Mouse (Mus musculus): ENCODE data around the gene Ankrd54. TPM values are rescaled to one million over a fixed set of nuclear protein-coding genes. Genes with fewer than 3 reads are reported as not detected.

The Ankrd54 gene
- 58.3 and 72.3 TPM in 2 replicates for polyA plus RNA-seq (2012; rRNA removed)
- 44.4 and 54.3 TPM in 2 replicates for polyA plus RNA-seq (2014; fragmentation: Nextera tagmentation; extraction: Ambion mirVana)

- ATAC-seq (ENCODE audit: low FRiP score, low read depth) (peak; percentile 100), DNase-seq (ENCODE audit: low spot score) (peak; percentile 100)
- Histone ChIP-seq H3K4me3 (replicated peaks; ENCODE audit: low read length) (peak within 1 kb of the TSS; percentile 80), H3K27ac (replicated peaks; ENCODE audit: low read depth, low read length) (peak within 1 kb of the TSS; percentile 74), H3K9ac (ENCODE audit: low read depth, low read length, severe bottlenecking) (peak within 1 kb of the TSS; percentile 70), H3K4me1 (ENCODE audit: control insufficient read depth, insufficient read depth, low read length) (peaks cover 15% of the 10 kb centered on the region), H3K36me3 (ENCODE audit: control insufficient read depth, insufficient read depth, low read length) (peaks cover 34% of the 10 kb centered on the region), H3K27me3 (ENCODE audit: control insufficient read depth, insufficient read depth, low read length) (no peaks in the 10 kb centered on the region), H3K4me2 (replicated peaks; ENCODE audit: low read depth, low read length, severe bottlenecking) (peak within 1 kb of the TSS; percentile 72), H3K9me3 (ENCODE audit: control insufficient read depth, low read length) (no peaks in the 10 kb centered on the region)
- TF ChIP-seq POLR2A (IDR thresholded peaks at IDR 0.05; ENCODE audit: borderline replicate concordance, extremely low read depth, insufficient read depth, insufficient read length), result no peak
- 0% methylated on average over 46 of the region's 80 CpGs for WGBS
Observed at GRCm38 (mm10) chr15:79062376-79063159, at the start of gene Ankrd54. TSS of gene Ankrd54 (minus strand) at chr15:79062893.

- no peak for TF ChIP-seq POLR2A (IDR thresholded peaks at IDR 0.05; ENCODE audit: borderline replicate concordance, extremely low read depth, insufficient read depth, insufficient read length)
- H3K4me1 ChIP-seq (ENCODE audit: control insufficient read depth, insufficient read depth, low read length), result peaks cover 20% of the 10 kb centered on the region
- H3K4me3 ChIP-seq (replicated peaks; ENCODE audit: low read length), result no peak overlapping the region
- 81% methylated on average over 4 of the region's 4 CpGs for WGBS
- H3K9me3 ChIP-seq (ENCODE audit: control insufficient read depth, low read length), result no peaks in the 10 kb centered on the region
- ATAC-seq (ENCODE audit: low FRiP score, low read depth) (no peak), DNase-seq (ENCODE audit: low spot score) (no peak)
- no peak overlapping the region for H3K9ac ChIP-seq (ENCODE audit: low read depth, low read length, severe bottlenecking)
- H3K27ac ChIP-seq (replicated peaks; ENCODE audit: low read depth, low read length), result no peak overlapping the region
- peaks cover 27% of the 10 kb centered on the region for H3K36me3 ChIP-seq (ENCODE audit: control insufficient read depth, insufficient read depth, low read length)
- H3K27me3 ChIP-seq (ENCODE audit: control insufficient read depth, insufficient read depth, low read length), result no peaks in the 10 kb centered on the region
- no peak overlapping the region for H3K4me2 ChIP-seq (replicated peaks; ENCODE audit: low read depth, low read length, severe bottlenecking)
Observed at GRCm38 (mm10) chr15:79111774-79112173, 49.1 kb upstream of the Ankrd54 start.

- H3K4me1 ChIP-seq (ENCODE audit: control insufficient read depth, insufficient read depth, low read length), result peaks cover 20% of the 10 kb centered on the region
- 51% methylated on average over 2 of the region's 2 CpGs for WGBS
- no peak for TF ChIP-seq POLR2A (IDR thresholded peaks at IDR 0.05; ENCODE audit: borderline replicate concordance, extremely low read depth, insufficient read depth, insufficient read length)
- DNase-seq (ENCODE audit: low spot score), result no peak
- H3K36me3 ChIP-seq (ENCODE audit: control insufficient read depth, insufficient read depth, low read length), result peaks cover 20% of the 10 kb centered on the region
- H3K27me3 ChIP-seq (ENCODE audit: control insufficient read depth, insufficient read depth, low read length), result no peaks in the 10 kb centered on the region
- peak overlapping the region; percentile 95 for H3K4me2 ChIP-seq (replicated peaks; ENCODE audit: low read depth, low read length, severe bottlenecking)
- H3K9ac ChIP-seq (ENCODE audit: low read depth, low read length, severe bottlenecking), result 0 out of 2 replicates have a peak overlapping the region, but pooled peaks have one; percentile 89
- peak overlapping the region; percentile 93 for H3K4me3 ChIP-seq (replicated peaks; ENCODE audit: low read length)
- no peaks in the 10 kb centered on the region for H3K9me3 ChIP-seq (ENCODE audit: control insufficient read depth, low read length)
- H3K27ac ChIP-seq (replicated peaks; ENCODE audit: low read depth, low read length), result no peak overlapping the region
- ATAC-seq (ENCODE audit: low FRiP score, low read depth), result no peak
Observed at GRCm38 (mm10) chr15:79110528-79110927, 47.8 kb upstream of the Ankrd54 start.

DNA sequence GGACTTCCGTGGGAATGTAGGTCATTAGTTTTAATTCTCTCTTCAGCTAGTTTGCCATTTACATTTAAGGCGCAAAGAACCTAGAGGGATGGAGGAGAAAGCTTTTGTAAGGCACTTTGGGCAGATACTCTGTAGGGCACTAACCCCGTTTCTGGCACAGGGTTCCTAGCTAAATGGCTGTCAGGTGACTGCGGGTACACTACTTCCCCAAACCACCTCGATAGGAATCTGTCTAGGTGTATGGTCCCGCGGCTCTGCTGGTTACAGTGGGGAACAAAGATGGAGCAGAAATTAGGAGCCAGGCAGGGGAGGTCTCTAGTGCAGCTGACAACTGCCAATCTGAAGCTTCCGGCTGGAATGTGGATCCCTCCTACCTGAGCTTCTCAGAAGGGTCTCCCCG, 47.3 kb upstream of the Ankrd54 start:
- TF ChIP-seq POLR2A (IDR thresholded peaks at IDR 0.05; ENCODE audit: borderline replicate concordance, extremely low read depth, insufficient read depth, insufficient read length), result no peak
- peak overlapping the region; percentile 95 for H3K4me2 ChIP-seq (replicated peaks; ENCODE audit: low read depth, low read length, severe bottlenecking)
- H3K27me3 ChIP-seq (ENCODE audit: control insufficient read depth, insufficient read depth, low read length), result no peaks in the 10 kb centered on the region
- WGBS, result 10% methylated on average over 9 of the region's 9 CpGs
- H3K9me3 ChIP-seq (ENCODE audit: control insufficient read depth, low read length), result no peaks in the 10 kb centered on the region
- DNase-seq (ENCODE audit: low spot score) (no peak), ATAC-seq (ENCODE audit: low FRiP score, low read depth) (no peak)
- H3K27ac ChIP-seq (replicated peaks; ENCODE audit: low read depth, low read length), result no peak overlapping the region
- peaks cover 20% of the 10 kb centered on the region for H3K4me1 ChIP-seq (ENCODE audit: control insufficient read depth, insufficient read depth, low read length)
- peak overlapping the region; percentile 93 for H3K4me3 ChIP-seq (replicated peaks; ENCODE audit: low read length)
- H3K36me3 ChIP-seq (ENCODE audit: control insufficient read depth, insufficient read depth, low read length), result peaks cover 15% of the 10 kb centered on the region
- peak overlapping the region; percentile 89 for H3K9ac ChIP-seq (ENCODE audit: low read depth, low read length, severe bottlenecking)

- Histone ChIP-seq H3K27me3 (ENCODE audit: control insufficient read depth, insufficient read depth, low read length) (no peaks in the 10 kb centered on the region), H3K4me3 (replicated peaks; ENCODE audit: low read length) (peak overlapping the region; percentile 93), H3K36me3 (ENCODE audit: control insufficient read depth, insufficient read depth, low read length) (peaks cover 9% of the 10 kb centered on the region; the same call in 1 of the 2 replicates), H3K9ac (ENCODE audit: low read depth, low read length, severe bottlenecking) (peak overlapping the region; percentile 89), H3K9me3 (ENCODE audit: control insufficient read depth, low read length) (no peaks in the 10 kb centered on the region), H3K4me1 (ENCODE audit: control insufficient read depth, insufficient read depth, low read length) (peaks cover 20% of the 10 kb centered on the region), H3K27ac (replicated peaks; ENCODE audit: low read depth, low read length) (peak overlapping the region; percentile 83), H3K4me2 (replicated peaks; ENCODE audit: low read depth, low read length, severe bottlenecking) (peak overlapping the region; percentile 95)
- ATAC-seq (ENCODE audit: low FRiP score, low read depth) (no peak), DNase-seq (ENCODE audit: low spot score) (no peak)
- no peak for TF ChIP-seq POLR2A (IDR thresholded peaks at IDR 0.05; ENCODE audit: borderline replicate concordance, extremely low read depth, insufficient read depth, insufficient read length)
- WGBS, result under 1% methylated on average over 36 of the region's 46 CpGs
Observed at GRCm38 (mm10) chr15:79109321-79109934, 46.7 kb upstream of the Ankrd54 start.

Data from limb, embryonic 14.5 days (tissue).